Mouse (Mus musculus): ENCODE results near the gene Spi1. TPM values are rescaled to one million over a fixed set of nuclear protein-coding genes. Genes with fewer than 3 reads are reported as not detected.
"Not testable (repeated sequence)": the region's sequence is repeated elsewhere in the genome, so short reads cannot be mapped to it uniquely, and the experiment has no call there.

Gene Spi1
- polyA plus RNA-seq, 1 experiment: 17.4 TPM

DNA sequence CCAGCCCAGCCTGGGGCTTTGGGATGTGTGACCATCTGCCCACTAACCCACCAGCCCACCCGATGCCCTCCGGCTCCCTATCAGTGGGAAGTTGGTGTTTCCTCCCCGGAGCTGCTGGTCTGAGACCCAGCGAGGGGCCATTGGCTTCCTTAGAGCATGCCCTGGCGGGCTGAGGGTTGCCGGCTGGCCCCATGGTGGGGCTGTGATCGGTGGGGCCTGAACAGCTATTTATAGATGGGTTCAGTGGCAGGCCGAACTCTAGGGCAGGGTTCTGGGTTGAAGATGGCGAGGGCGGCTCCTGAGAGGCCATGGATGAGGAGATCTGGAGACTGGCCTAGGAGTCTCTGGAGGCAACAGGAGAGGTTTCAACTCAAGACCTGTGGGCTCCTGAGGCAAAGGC is 14.8 kb downstream of the Spi1 start:
- no peaks in the 10 kb centered on the region for H3K36me3 ChIP-seq (ENCODE audit: control insufficient read depth, insufficient read depth, low read length)
- no peaks in the 10 kb centered on the region for H3K4me1 ChIP-seq (ENCODE audit: control insufficient read depth, insufficient read depth, low read length)
- 79% methylated on average over 10 of the region's 10 CpGs for WGBS
- TF ChIP-seq POLR2A (IDR thresholded peaks at IDR 0.05; ENCODE audit: low read depth, low read length): no peak
- no peak for TF ChIP-seq CTCF (conservative IDR thresholded peaks at IDR 0.05; ENCODE audit: insufficient read depth, insufficient read length, low read depth, low read length)
- peak overlapping the region; percentile 19; the same call in 1 of the 2 replicates for H3K4me3 ChIP-seq (ENCODE audit: insufficient read depth, low read depth, low read length)
- no peak for DNase-seq
- no peaks in the 10 kb centered on the region for H3K27me3 ChIP-seq (replicated peaks; ENCODE audit: control insufficient read depth, insufficient read depth, low read length)
- H3K27ac ChIP-seq (ENCODE audit: insufficient read depth, low read depth, low read length): no peak overlapping the region

GRCm38 (mm10) chr2:91098156-91098555 is 16.0 kb downstream of the Spi1 start:
- no peak for TF ChIP-seq CTCF (conservative IDR thresholded peaks at IDR 0.05; ENCODE audit: insufficient read depth, insufficient read length, low read depth, low read length)
- TF ChIP-seq POLR2A (IDR thresholded peaks at IDR 0.05; ENCODE audit: low read depth, low read length): no peak
- Histone ChIP-seq H3K27me3 (replicated peaks; ENCODE audit: control insufficient read depth, insufficient read depth, low read length) (no peaks in the 10 kb centered on the region), H3K36me3 (ENCODE audit: control insufficient read depth, insufficient read depth, low read length) (no peaks in the 10 kb centered on the region), H3K4me1 (ENCODE audit: control insufficient read depth, insufficient read depth, low read length) (no peaks in the 10 kb centered on the region), H3K4me3 (ENCODE audit: insufficient read depth, low read depth, low read length) (no peak overlapping the region), H3K27ac (ENCODE audit: insufficient read depth, low read depth, low read length) (no peak overlapping the region)
- 83% methylated on average over 2 of the region's 2 CpGs for WGBS
- DNase-seq: no peak

- WGBS: 5% methylated on average over 7 of the region's 7 CpGs
- no peaks in the 10 kb centered on the region for H3K36me3 ChIP-seq (ENCODE audit: control insufficient read depth, insufficient read depth, low read length)
Observed at GRCm38 (mm10) chr2:91101124-91101740, 19.0 kb downstream of the Spi1 start.

GRCm38 (mm10) chr2:91108156-91108555 is 26.0 kb downstream of the Spi1 start:
- no peak for TF ChIP-seq CTCF (conservative IDR thresholded peaks at IDR 0.05; ENCODE audit: insufficient read depth, insufficient read length, low read depth, low read length)
- no peak for TF ChIP-seq POLR2A (IDR thresholded peaks at IDR 0.05; ENCODE audit: low read depth, low read length)
- no peaks in the 10 kb centered on the region for H3K4me1 ChIP-seq (ENCODE audit: control insufficient read depth, insufficient read depth, low read length)
- no peaks in the 10 kb centered on the region for H3K36me3 ChIP-seq (ENCODE audit: control insufficient read depth, insufficient read depth, low read length)
- peak overlapping the region; percentile 2; the same call in 1 of the 2 replicates for H3K27ac ChIP-seq (ENCODE audit: insufficient read depth, low read depth, low read length)
- 84% methylated on average over 3 of the region's 3 CpGs for WGBS
- H3K27me3 ChIP-seq (replicated peaks; ENCODE audit: control insufficient read depth, insufficient read depth, low read length): no peaks in the 10 kb centered on the region
- no peak for DNase-seq
- H3K4me3 ChIP-seq (ENCODE audit: insufficient read depth, low read depth, low read length): no peak overlapping the region

More at GRCm38 (mm10) chr2:91101124-91101740, 19.0 kb downstream of the Spi1 start:
- TF ChIP-seq CTCF (conservative IDR thresholded peaks at IDR 0.05; ENCODE audit: insufficient read depth, insufficient read length, low read depth, low read length) (peak; percentile 96), POLR2A (IDR thresholded peaks at IDR 0.05; ENCODE audit: low read depth, low read length) (no peak)
- H3K27me3 ChIP-seq (replicated peaks; ENCODE audit: control insufficient read depth, insufficient read depth, low read length): no peaks in the 10 kb centered on the region
- H3K27ac ChIP-seq (ENCODE audit: insufficient read depth, low read depth, low read length): no peak overlapping the region
- no peaks in the 10 kb centered on the region for H3K4me1 ChIP-seq (ENCODE audit: control insufficient read depth, insufficient read depth, low read length)
- H3K4me3 ChIP-seq (ENCODE audit: insufficient read depth, low read depth, low read length): no peak overlapping the region
- DNase-seq: peak; percentile 91

GRCm38 (mm10) chr2:91109241-91109640 is 27.1 kb downstream of the Spi1 start:
- Histone ChIP-seq H3K4me3 (ENCODE audit: insufficient read depth, low read depth, low read length) (no peak overlapping the region), H3K4me1 (ENCODE audit: control insufficient read depth, insufficient read depth, low read length) (no peaks in the 10 kb centered on the region), H3K27ac (ENCODE audit: insufficient read depth, low read depth, low read length) (no peak overlapping the region), H3K36me3 (ENCODE audit: control insufficient read depth, insufficient read depth, low read length) (no peaks in the 10 kb centered on the region), H3K27me3 (replicated peaks; ENCODE audit: control insufficient read depth, insufficient read depth, low read length) (no peaks in the 10 kb centered on the region)
- DNase-seq: no peak
- 73% methylated on average over 5 of the region's 5 CpGs for WGBS
- TF ChIP-seq CTCF (conservative IDR thresholded peaks at IDR 0.05; ENCODE audit: insufficient read depth, insufficient read length, low read depth, low read length) (no peak), POLR2A (IDR thresholded peaks at IDR 0.05; ENCODE audit: low read depth, low read length) (no peak)

DNA sequence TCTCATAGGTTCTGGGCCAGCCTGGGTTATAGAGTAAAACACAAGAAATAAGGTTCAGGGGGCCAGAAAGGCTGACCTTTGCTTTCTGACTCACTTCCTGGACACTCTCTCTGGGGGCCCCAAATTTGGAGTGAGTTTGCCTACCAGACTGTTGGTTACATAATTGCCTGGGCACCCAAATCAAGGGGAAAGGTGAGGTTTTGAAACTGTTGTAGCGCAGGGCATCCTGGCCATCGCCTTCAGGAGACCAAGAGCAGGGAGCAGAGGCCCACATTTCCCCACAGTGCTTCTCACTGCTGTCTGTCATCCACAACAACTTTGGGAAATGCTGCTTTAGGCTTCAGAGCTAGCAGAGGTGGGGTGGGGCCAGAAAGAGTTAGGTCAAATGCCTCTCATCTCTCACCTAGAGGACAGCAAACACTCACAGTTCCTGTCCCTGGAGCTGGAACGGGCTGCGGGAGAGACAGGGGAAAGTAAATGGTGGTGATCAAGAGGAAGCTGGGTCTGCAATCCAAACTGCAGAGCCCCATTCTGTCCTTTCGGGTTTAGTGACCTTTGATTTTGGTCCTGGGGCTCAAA is 27.7 kb downstream of the Spi1 start:
- no peak for DNase-seq
- H3K4me3 ChIP-seq (ENCODE audit: insufficient read depth, low read depth, low read length): no peak overlapping the region
- 90% methylated on average over 5 of the region's 5 CpGs for WGBS
- no peak for TF ChIP-seq POLR2A (IDR thresholded peaks at IDR 0.05; ENCODE audit: low read depth, low read length)
- TF ChIP-seq CTCF (conservative IDR thresholded peaks at IDR 0.05; ENCODE audit: insufficient read depth, insufficient read length, low read depth, low read length): no peak
- no peak overlapping the region for H3K27ac ChIP-seq (ENCODE audit: insufficient read depth, low read depth, low read length)
- no peaks in the 10 kb centered on the region for H3K4me1 ChIP-seq (ENCODE audit: control insufficient read depth, insufficient read depth, low read length)
- H3K36me3 ChIP-seq (ENCODE audit: control insufficient read depth, insufficient read depth, low read length): no peaks in the 10 kb centered on the region
- no peaks in the 10 kb centered on the region for H3K27me3 ChIP-seq (replicated peaks; ENCODE audit: control insufficient read depth, insufficient read depth, low read length)

DNA sequence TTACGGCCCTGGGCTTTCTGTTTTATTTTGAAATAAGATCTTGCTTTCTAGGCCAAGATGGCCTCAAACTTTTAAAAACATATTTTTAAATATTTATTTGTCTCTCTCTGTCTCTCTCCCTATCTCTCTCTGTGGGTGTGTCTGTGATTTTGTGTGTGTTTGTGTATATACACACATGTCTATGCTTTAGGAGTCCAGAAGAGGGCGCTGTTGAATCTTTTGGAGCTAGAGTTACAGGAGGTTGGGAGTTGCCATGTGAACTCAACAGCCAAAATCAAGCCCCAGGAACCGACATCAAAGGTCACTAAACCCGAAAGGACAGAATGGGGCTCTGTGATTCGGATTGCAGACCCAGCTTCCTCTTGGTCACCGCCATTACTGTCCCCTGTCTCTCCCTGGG is 28.2 kb downstream of the Spi1 start:
- 77% methylated on average over 6 of the region's 6 CpGs for WGBS
- Histone ChIP-seq H3K36me3 (ENCODE audit: control insufficient read depth, insufficient read depth, low read length) (no peaks in the 10 kb centered on the region), H3K27me3 (replicated peaks; ENCODE audit: control insufficient read depth, insufficient read depth, low read length) (no peaks in the 10 kb centered on the region), H3K27ac (ENCODE audit: insufficient read depth, low read depth, low read length) (no peak overlapping the region), H3K4me1 (ENCODE audit: control insufficient read depth, insufficient read depth, low read length) (no peaks in the 10 kb centered on the region), H3K4me3 (ENCODE audit: insufficient read depth, low read depth, low read length) (no peak overlapping the region)
- DNase-seq: no peak
- TF ChIP-seq POLR2A (IDR thresholded peaks at IDR 0.05; ENCODE audit: low read depth, low read length): no peak
- no peak for TF ChIP-seq CTCF (conservative IDR thresholded peaks at IDR 0.05; ENCODE audit: insufficient read depth, insufficient read length, low read depth, low read length)

GRCm38 (mm10) chr2:91111832-91112231 is 29.6 kb downstream of the Spi1 start:
- not testable (repeated sequence) for DNase-seq; H3K4me1 ChIP-seq (ENCODE audit: control insufficient read depth, insufficient read depth, low read length); H3K27me3 ChIP-seq (replicated peaks; ENCODE audit: control insufficient read depth, insufficient read depth, low read length); H3K4me3 ChIP-seq (ENCODE audit: insufficient read depth, low read depth, low read length); H3K27ac ChIP-seq (ENCODE audit: insufficient read depth, low read depth, low read length); H3K36me3 ChIP-seq (ENCODE audit: control insufficient read depth, insufficient read depth, low read length)
- WGBS: 87% methylated on average over 3 of the region's 3 CpGs
